Comparison of ENCODE assay signal across 12 mouse cellular contexts in the genomic region with DNA sequence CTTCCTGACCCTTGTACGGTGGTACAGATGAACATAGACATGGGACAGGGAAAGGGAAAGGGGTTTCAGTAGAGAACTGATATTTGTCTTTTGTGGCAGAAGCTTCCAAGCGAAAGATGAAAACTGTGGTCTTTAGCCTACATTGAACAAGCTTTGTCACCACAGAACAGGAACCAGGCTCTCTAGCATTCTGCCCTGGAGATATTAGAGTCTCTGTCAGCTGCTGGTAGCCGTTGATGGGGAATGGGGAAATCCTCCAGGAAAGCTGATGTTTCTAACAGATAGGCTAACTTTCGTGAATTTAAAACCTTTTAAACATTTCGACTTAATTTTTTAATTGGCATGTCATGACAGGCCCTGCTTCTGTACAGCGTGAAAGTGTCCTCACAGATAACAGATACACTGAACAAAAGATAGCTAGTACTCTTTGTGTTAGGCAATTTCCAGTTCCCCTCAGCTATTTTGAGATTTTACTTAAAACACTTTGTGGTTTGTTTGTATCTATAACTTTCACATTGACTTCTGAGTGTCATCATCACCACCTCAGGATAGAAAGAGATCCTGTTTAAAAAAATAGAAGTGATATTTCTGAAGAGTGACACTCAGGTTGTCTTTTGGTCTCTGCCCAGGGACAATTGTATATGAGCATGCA. TPM values are rescaled to one million over a fixed set of nuclear protein-coding genes. Genes with fewer than 3 reads are reported as not detected.
DNase-seq lines count a peak whose midpoint lies in the region; ATAC-seq and TF ChIP-seq lines count a peak whose summit lies in the region.
"Had no signal": no experiment of that assay in that cellular context is flagged by ENCODE, and none has a peak within 500 bp of the region (broad histone marks: within the 10 kb centered on the region; RNA-seq: fewer than 3 reads in every experiment).

No protein-coding gene starts in this region.

- peaks cover 5% of the 10 kb centered on the region for H3K4me1 ChIP-seq in heart, embryonic 16.5 days (ENCODE audit: control insufficient read depth, insufficient read depth, low read length)
- H3K4me1 ChIP-seq in heart, adult 2 months (ENCODE audit: control insufficient read depth, insufficient read depth, low read length), result no peaks in the 10 kb centered on the region
- H3K4me1 ChIP-seq in intestine, embryonic 14.5 days (replicated peaks; ENCODE audit: control insufficient read depth, insufficient read depth, low read length), result 0 out of 2 replicates have a peak, but pooled peaks cover 6% of the 10 kb centered on the region

- H3K9me3 ChIP-seq in heart, embryonic 16.5 days (replicated peaks; ENCODE audit: control insufficient read depth, low read length), result no peaks in the 10 kb centered on the region
- no peaks in the 10 kb centered on the region for H3K9me3 ChIP-seq in intestine, embryonic 14.5 days (ENCODE audit: control insufficient read depth, low read length)
- H3K9me3 ChIP-seq: embryonic facial prominence, embryonic 13.5 days; hindbrain, embryonic 10.5 days had no signal

- no peak overlapping the region for H3K4me3 ChIP-seq in heart, embryonic 16.5 days (ENCODE audit: low read length)
- no peak overlapping the region for H3K4me3 ChIP-seq in heart, adult 2 months
- H3K4me3 ChIP-seq in intestine, embryonic 14.5 days (ENCODE audit: low read depth, low read length), result no peak overlapping the region

- no peaks in the 10 kb centered on the region for H3K79me2 ChIP-seq in heart, adult 2 months (replicated peaks; ENCODE audit: control insufficient read depth, insufficient read depth, low read length)

- no peaks in the 10 kb centered on the region for H3K36me3 ChIP-seq in heart, embryonic 16.5 days (ENCODE audit: control insufficient read depth, insufficient read depth)
- H3K36me3 ChIP-seq in heart, adult 2 months (ENCODE audit: control insufficient read depth, insufficient read depth, low read length), result no peaks in the 10 kb centered on the region
- no peaks in the 10 kb centered on the region for H3K36me3 ChIP-seq in intestine, embryonic 14.5 days (ENCODE audit: control insufficient read depth, insufficient read depth, low read length)
- H3K36me3 ChIP-seq: embryonic facial prominence, embryonic 13.5 days; hindbrain, embryonic 10.5 days had no signal

- no peaks in the 10 kb centered on the region for H3K27me3 ChIP-seq in heart, embryonic 16.5 days (ENCODE audit: control insufficient read depth, insufficient read depth, low read length)
- H3K27me3 ChIP-seq in heart, adult 2 months (ENCODE audit: control insufficient read depth, insufficient read depth, low read length), result no peaks in the 10 kb centered on the region; the same call in 1 of the 2 replicates
- H3K27me3 ChIP-seq in intestine, embryonic 14.5 days (replicated peaks; ENCODE audit: control insufficient read depth, insufficient read depth, low read length), result 0 out of 2 replicates have a peak, but pooled peaks cover 3% of the 10 kb centered on the region

- no peak overlapping the region for H3K9ac ChIP-seq in heart, embryonic 16.5 days (ENCODE audit: low read length)
- H3K9ac ChIP-seq in heart, adult 2 months (ENCODE audit: low read depth, low read length), result no peak overlapping the region
- no peak overlapping the region for H3K9ac ChIP-seq in intestine, embryonic 14.5 days (ENCODE audit: low read length)

- TF ChIP-seq POLR2A in heart, adult 2 months (IDR thresholded peaks at IDR 0.05; ENCODE audit: insufficient read depth, low read depth, low read length), result no peak

- no peak for TF ChIP-seq EP300 in heart, adult 2 months (IDR thresholded peaks at IDR 0.05; ENCODE audit: insufficient read depth, low read depth, low read length)

- H3K4me2 ChIP-seq in heart, embryonic 16.5 days (ENCODE audit: low read depth, low read length), result peak overlapping the region; percentile 98
- peak overlapping the region; percentile 0 for H3K4me2 ChIP-seq in intestine, embryonic 14.5 days (ENCODE audit: low read length)

- no peak for TF ChIP-seq CTCF in heart, adult 2 months (IDR thresholded peaks at IDR 0.05)

- ATAC-seq in heart, embryonic 16.5 days (replicated peaks; ENCODE audit: extremely low read depth, insufficient read depth, low FRiP score), result no peak
- no peak for ATAC-seq in intestine, embryonic 14.5 days (replicated peaks; ENCODE audit: low FRiP score, low TSS enrichment, low read depth)
- peak; percentile 29; the same call in 1 of the 2 replicates for ATAC-seq in monocyte, adult 5-6 weeks (replicated peaks; ENCODE audit: insufficient number of reproducible peaks, low FRiP score, low TSS enrichment, poor library complexity, severe bottlenecking)

- no peak for DNase-seq in heart, adult 2 months
- DNase-seq in CD4-positive helper T cell, adult 2 months (ENCODE audit: low read depth, low spot score), result peak; percentile 55
- no peak for DNase-seq in intestine, embryonic 14.5 days (ENCODE audit: low spot score)
- no peak for DNase-seq in layer of hippocampus, postnatal 36 days
- DNase-seq in left cerebral cortex, adult 18-20 months (ENCODE audit: low spot score in 2 of 2), result no peak
- DNase-seq in lung, adult 18-20 months, result no peak
- DNase-seq: kidney, postnatal 36 days; left cerebral cortex, postnatal 4 days had no signal

- no peak overlapping the region for H3K27ac ChIP-seq in heart, embryonic 16.5 days (ENCODE audit: low read length)
- no peak overlapping the region for H3K27ac ChIP-seq in heart, adult 2 months
- H3K27ac ChIP-seq in intestine, embryonic 14.5 days (ENCODE audit: low read depth), result no peak overlapping the region
- H3K27ac ChIP-seq: embryonic facial prominence, embryonic 13.5 days had no signal

- intact Hi-C loops in heart, adult 2 months (cut with DNase I), result no loop called here

- 59% methylated on average over 6 of the region's 6 CpGs for WGBS in heart, embryonic 16.5 days
- 69% methylated on average over 6 of the region's 6 CpGs for WGBS in heart, adult 2 months
- 68% methylated on average over 6 of the region's 6 CpGs for WGBS in intestine, embryonic 14.5 days

RNA-seq across cellular contexts. Expression of a gene that starts 1.4 kb away (rescaled TPM):
- 3.5 and 4.0 TPM in 2 replicates for polyA plus RNA-seq in heart, embryonic 16.5 days (2015; fragmentation: Nextera tagmentation; extraction: Ambion mirVana)
- 1 to 10 TPM; 2.3 to 8.1 TPM for total RNA-seq in heart, adult 2 months (2021)
- 2.7 and 3.6 TPM in 2 replicates for polyA plus RNA-seq in heart, adult 2 months (2012; rRNA removed)
- polyA plus RNA-seq in intestine, embryonic 14.5 days (2014; fragmentation: Nextera tagmentation; extraction: Ambion mirVana), result 3.3 and 3.8 TPM in 2 replicates
- 17.2 to 45.7 TPM (median 24.2 TPM) in 3 replicates for total RNA-seq in monocyte, adult 5-6 weeks (2017)
- total RNA-seq in layer of hippocampus, postnatal 36 days (2021), result 1 to 10 TPM; 1.3 TPM
- 1 to 10 TPM; 2.5 to 2.6 TPM for total RNA-seq in left cerebral cortex, adult 18-20 months (2021)

RNA-seq across cellular contexts. Expression of a gene that starts 58.7 kb away (rescaled TPM):
- polyA plus RNA-seq in heart, embryonic 16.5 days (2015; fragmentation: Nextera tagmentation; extraction: Ambion mirVana), result 1,596 and 1,841 TPM in 2 replicates
- total RNA-seq in heart, adult 2 months (2021), result 100 to 1,000 TPM; 484 to 619 TPM
- polyA plus RNA-seq in heart, adult 2 months (2012; rRNA removed), result 1,288 and 1,402 TPM in 2 replicates
- polyA plus RNA-seq in intestine, embryonic 14.5 days (2014; fragmentation: Nextera tagmentation; extraction: Ambion mirVana), result 5.8 and 6.2 TPM in 2 replicates
- 5.0 to 11.6 TPM (median 8.8 TPM) in 3 replicates for total RNA-seq in monocyte, adult 5-6 weeks (2017)
- total RNA-seq in layer of hippocampus, postnatal 36 days (2021), result 1 to 10 TPM; 1.2 to 1.9 TPM
- 10 to 100 TPM; 16.6 to 17.8 TPM for total RNA-seq in left cerebral cortex, adult 18-20 months (2021)

RNA-seq across cellular contexts. Expression of a gene that starts 58.7 kb away (rescaled TPM):
- polyA plus RNA-seq in heart, embryonic 16.5 days (2015; fragmentation: Nextera tagmentation; extraction: Ambion mirVana), result 30.3 and 33.9 TPM in 2 replicates
- 10 to 100 TPM; 23.2 to 24.6 TPM for total RNA-seq in heart, adult 2 months (2021)
- 4.6 and 10.7 TPM in 2 replicates for polyA plus RNA-seq in heart, adult 2 months (2012; rRNA removed)
- polyA plus RNA-seq in intestine, embryonic 14.5 days (2014; fragmentation: Nextera tagmentation; extraction: Ambion mirVana), result 41.8 and 47.2 TPM in 2 replicates
- total RNA-seq in monocyte, adult 5-6 weeks (2017), result 25.5 to 39.0 TPM (median 33.4 TPM) in 3 replicates
- 10 to 100 TPM; 58.2 to 61.3 TPM for total RNA-seq in layer of hippocampus, postnatal 36 days (2021)
- total RNA-seq in left cerebral cortex, adult 18-20 months (2021), result 10 to 100 TPM; 53.2 to 57.8 TPM

Comparison
In these comparisons a context has a peak if more than half of its experiments do, and no peak if none do; other contexts are left out.
1. RNA of a gene that starts 58.7 kb away (total RNA-seq): 484 to 619 TPM in heart, adult 2 months; 16.6 to 17.8 TPM in left cerebral cortex, adult 18-20 months, 5.0 to 11.6 TPM in monocyte, adult 5-6 weeks and 1.2 to 1.9 TPM in layer of hippocampus, postnatal 36 days; every median in the first group is over 10 times any median in the second.